Mouse (Mus musculus) v-Abl transformed pro-B cells (cell line): ENCODE results near the gene Osbpl11.
"Not testable (repeated sequence)": the region's sequence is repeated elsewhere in the genome, so short reads cannot be mapped to it uniquely, and the experiment has no call there.

Source experiments
- in situ Hi-C, 2 experiments: fragments of 400-800 bp; cut with MboI; formaldehyde crosslinking; loops; one replicate each; pipeline ENCODE4 v1.15.1; 2025; ENCODE audit not compliant: unreplicated experiment in 2 of 2

Osbpl11 gene

DNA sequence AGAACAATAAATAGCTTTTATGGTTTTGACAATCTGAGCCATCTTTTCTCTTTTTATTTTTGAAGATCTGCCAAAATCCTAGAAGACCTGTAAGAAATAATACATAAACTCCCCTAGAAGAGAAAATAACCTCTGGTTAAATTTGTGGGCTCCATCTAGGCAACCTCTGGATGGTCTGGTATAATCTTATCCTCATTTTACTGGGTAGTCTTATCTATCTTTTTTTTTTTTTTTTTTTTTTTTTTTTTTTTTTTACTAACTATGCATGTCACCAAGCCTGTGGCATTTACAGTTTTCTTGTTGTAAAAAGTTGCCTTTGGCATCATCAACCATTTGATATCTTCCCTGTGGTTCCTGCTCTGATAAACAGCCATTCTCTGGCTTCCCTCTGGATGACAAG is 10.2 kb upstream of the Osbpl11 start:
- in situ Hi-C loops = loop anchor here (25.0 kb wide), 2 partner anchors 788 to 938 kb away; partner anchors contain the start of gene Umps (in 1 of the 2)

DNA sequence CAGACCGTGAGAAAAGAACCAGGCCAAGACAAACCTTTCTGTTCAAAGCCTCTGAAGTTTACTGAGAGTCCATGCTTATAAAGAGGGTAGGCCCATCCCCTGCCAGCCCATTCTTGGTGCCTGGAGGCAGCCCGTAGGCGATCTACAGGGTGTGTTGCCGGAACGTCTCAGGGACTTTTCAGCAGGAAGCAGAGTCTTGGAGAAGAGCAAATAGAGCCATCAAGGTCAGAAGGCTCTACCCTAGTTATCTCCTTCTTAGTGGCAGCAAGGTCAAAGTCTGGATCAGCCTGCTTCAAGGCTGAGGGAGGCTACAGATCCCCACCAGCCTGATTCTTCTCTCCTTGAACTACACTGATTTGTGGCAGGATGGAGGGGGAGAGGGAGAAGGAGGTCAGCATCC is 8.0 kb upstream of the Osbpl11 start:
- in situ Hi-C loops = loop anchor here (25.0 kb wide), 2 partner anchors 785 to 935 kb away; partner anchors contain the start of gene Umps (in 1 of the 2)

DNA sequence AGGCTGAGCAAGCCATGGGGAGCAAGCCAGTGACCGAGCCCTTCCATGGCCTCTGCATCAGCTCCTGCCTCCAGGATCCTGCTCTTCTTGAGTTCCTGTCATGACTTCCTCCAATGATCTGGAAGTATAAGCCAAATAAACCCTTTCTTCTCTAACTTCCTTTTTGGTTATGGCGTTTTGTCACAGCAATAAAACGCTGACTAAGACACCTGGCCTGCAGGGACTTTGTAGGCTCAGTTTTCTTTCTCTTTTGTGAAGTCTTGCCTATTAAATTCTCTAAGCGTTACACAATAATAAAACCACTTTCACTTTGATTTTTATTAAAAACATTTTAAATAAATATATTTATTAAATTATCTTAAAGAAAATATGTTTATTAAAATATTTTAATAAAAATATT is 7.1 kb upstream of the Osbpl11 start:
- in situ Hi-C loops = loop anchor here (25.0 kb wide), 2 partner anchors 785 to 935 kb away; partner anchors contain the start of gene Umps (in 1 of the 2)

DNA sequence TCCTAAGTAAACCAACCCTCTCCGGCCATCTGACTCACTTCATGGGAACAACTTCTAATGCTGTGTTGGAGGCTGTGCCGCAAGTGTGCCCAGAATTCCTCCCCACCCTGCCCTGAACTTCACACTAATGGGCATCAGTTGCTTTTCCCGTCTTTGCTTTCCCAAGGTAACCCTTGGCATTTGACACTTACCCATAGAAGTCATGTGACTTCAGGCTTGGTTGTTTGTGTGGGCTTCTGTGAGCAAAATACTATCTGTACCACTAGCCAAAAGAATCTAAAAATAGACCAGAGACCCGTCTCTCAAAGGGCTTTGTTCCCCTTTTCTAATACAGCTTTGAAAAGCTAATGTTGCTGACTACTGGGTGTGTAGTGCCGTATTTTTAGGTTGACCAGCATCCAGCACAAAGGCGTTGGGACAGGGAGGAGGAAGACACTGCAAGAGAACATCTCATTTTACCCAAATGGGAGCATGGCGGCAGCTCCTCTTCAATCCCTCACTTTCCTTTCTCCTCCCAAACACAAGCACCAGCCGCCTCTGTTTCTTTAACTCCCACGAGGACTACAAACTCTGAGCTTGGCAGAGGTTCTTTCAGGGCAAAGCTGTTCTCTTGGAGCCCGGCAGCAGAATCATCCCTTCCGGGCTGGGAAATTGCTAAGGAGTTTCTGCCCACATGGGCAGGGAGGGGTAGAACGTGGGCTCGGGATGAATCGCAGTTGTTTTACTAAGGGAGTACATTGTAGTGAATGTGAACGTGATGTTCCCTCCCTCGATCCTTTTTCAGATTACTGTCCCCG is 6.4 kb upstream of the Osbpl11 start:
- in situ Hi-C loops = loop anchor here (25.0 kb wide), 2 partner anchors 784 to 934 kb away; partner anchors contain the start of gene Umps (in 1 of the 2)

DNA sequence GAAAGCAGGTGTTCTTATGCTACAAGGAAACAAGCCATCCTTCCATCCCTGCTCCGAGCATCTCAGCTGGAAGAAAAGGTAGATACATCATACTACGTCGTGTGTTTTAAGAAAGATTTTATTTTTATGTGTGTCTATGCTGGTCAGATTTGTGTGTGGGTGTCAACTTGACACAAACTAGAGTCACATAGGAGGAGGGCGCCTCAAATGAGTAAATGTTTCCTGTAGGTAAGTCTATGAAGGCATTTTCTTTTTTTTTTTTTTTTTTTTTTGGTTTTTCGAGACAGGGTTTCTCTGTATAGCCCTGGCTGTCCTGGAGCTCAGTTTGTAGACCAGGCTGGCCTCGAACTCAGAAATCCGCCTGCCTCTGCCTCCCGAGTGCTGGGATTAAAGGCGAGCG is 5.6 kb upstream of the Osbpl11 start:
- in situ Hi-C loops = loop anchor here (25.0 kb wide), 2 partner anchors 783 to 933 kb away; partner anchors contain the start of gene Umps (in 1 of the 2)

DNA sequence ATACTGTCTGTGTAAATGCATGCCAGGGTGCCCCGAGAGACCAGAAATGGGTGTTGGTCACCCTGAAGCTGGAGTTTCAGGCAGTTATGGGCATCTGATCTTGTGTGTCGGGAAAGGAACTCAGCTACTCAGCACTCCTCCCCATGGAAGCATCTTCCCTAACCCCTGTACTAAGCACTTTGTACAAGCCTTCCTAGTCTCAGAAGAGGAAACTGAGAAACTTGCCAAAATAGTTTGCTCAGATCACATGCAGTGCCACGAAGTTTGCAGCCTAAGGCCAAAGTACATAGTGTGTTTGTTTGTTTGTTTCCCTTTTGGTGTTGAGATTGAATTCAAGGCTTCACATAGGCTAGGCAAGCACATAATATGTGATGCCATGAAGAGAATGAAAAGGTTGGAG is 5.0 kb upstream of the Osbpl11 start:
- in situ Hi-C loops = loop anchor here (25.0 kb wide), 2 partner anchors 782 to 932 kb away; partner anchors contain the start of gene Umps (in 1 of the 2)

DNA sequence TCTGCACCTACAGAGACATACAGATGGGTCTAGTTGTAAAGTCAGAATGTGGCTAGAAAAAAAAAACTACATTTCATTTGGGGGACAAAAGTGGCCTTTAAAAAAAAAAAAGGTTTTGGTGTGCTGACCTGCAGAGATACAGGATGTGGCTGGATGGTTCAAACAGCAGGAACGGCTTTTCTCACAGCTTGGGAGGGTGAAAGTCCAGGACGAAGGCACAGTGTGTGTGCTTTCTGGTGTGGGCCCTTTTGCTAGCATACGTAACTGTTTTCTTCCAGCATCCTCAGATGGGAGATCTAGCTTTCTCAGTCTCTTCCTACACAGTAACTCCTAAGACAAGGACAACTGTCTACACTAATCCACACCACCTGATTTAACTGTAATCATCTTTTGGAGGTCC is 4.1 kb upstream of the Osbpl11 start:
- in situ Hi-C loops = loop anchor here (25.0 kb wide), 2 partner anchors 782 to 932 kb away; partner anchors contain the start of gene Umps (in 1 of the 2)

DNA sequence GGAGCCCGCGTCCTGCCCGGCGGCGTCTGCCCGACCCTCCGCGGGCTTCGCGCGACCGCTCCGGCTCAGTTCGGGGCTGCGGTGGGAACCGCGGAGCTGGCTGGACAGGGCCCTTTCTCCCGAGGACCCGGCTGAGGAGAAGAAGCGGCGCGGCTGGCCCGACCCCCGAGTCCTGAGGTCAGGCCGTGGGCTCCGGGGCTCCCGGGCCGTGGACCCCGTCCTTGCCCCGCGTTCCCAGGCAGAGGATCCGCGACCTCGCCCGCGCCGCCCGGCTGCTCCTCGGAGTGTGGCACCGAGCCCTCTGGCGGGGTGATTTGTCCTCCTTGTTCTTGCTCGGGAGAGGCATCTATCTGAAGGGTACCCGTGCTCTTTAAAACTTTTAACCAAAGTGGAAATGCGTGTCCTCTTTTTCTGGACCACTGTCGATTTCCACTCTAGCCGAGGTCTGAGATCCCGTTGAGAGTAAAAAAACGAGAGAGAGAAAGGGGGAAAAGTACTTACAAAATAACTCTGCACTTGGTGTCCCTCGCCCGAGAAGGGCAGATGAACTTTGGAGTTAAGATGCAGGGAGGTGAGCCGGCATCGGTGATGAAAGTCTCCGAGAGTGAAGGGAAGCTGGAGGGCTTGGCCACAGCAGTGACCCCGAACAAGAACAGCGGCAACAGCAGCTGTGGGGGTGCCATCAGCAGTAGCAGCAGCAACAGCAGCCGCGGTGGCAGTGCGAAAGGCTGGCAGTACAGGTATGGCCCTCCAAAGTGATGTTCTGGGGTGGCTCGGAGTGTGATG is 583 bp downstream of the Osbpl11 start:
- in situ Hi-C loops = loop anchor here (25.0 kb wide), 2 partner anchors 777 to 927 kb away; partner anchors contain the start of gene Umps (in 1 of the 2)

DNA sequence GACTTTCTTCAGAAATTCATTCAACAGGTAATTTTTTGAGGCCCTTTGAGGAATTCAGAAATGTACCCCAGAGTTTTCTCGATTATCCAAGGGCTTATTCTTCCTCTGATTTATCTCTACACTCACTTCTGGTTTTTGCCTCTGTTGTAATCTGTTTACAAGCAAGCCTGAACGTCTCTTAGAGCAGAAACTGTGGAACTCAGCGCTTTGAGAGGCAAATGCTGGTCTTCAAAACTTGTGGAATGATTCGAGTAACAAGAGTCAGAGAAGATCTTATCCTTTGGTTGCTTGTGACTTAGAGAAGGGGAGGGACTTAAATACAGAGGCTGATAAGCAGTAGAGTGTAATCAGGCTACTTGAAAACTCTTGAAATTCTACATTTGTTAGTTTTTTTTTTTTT is 1.3 kb downstream of the Osbpl11 start:
- in situ Hi-C loops = loop anchor here (25.0 kb wide), 2 partner anchors 776 to 926 kb away; partner anchors contain the start of gene Umps (in 1 of the 2)

DNA sequence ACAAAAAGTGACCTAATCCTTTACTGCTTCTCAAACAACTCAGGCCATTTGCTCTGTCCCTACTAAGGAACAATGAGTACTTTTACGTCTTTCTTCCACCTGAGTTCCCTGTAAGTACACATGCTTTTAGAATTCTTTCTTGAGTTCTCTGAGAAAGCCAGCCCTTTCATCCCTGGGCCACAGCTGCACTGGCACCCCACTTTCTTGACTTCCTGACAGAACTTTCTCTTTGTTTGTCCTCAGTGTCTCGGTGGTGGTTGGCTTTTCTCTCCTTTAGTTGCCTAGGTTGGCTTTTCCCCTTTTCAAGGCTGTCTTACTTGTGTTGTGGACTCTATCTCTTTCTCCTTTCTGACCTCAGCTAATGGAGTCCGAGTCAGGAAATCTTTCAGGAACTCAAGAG is 3.2 kb downstream of the Osbpl11 start:
- in situ Hi-C loops = loop anchor here (25.0 kb wide), 2 partner anchors 774 to 924 kb away; partner anchors contain the start of gene Umps (in 1 of the 2)

DNA sequence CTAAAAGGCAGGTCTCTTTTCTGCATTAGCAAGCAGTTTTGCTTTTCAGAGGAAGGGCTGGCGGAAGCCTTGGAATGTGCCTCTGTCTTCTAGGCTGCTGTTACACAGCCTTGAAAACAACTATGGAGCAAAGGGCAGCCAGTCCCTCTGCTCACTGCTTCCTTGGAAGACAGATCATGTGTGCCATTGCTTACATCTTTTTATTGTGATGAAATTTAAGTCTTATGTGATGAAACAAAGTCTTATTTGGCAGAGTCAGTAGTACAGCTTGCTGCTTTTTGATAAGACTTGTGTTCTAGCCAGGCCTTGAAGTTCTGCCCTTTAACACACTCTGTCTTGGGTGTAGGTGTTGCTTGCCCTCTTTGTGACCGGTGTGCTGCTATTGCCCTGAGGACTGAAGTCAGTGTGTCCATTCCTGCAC is 6.8 kb downstream of the Osbpl11 start:
- in situ Hi-C loops = loop anchor here (5.0 to 25.0 kb wide), 5 partner anchors 556 to 923 kb away; partner anchors contain the start of gene Umps (in 1 of the 2)

DNA sequence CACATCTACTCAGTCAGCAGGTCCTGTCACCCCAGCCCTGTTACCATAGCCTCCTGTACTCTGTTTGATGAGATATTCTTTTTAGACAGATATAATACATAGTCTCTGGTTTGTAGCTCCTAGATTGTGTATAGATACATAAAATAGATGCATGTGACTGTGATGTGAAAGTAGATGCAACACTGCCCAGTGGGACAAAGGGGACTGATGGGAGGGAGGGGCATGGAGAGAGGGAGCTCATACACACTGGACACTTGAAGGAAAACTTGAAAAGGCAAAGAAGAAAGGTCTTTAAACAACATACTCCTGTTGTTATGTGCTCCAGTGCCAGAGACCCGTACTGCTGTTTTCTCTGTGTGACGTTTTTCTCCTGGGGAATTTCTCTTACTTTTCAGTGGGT is 7.4 kb downstream of the Osbpl11 start:
- in situ Hi-C loops = loop anchor here (5.0 to 25.0 kb wide), 5 partner anchors 555 to 923 kb away; partner anchors contain the start of gene Umps (in 1 of the 2)

DNA sequence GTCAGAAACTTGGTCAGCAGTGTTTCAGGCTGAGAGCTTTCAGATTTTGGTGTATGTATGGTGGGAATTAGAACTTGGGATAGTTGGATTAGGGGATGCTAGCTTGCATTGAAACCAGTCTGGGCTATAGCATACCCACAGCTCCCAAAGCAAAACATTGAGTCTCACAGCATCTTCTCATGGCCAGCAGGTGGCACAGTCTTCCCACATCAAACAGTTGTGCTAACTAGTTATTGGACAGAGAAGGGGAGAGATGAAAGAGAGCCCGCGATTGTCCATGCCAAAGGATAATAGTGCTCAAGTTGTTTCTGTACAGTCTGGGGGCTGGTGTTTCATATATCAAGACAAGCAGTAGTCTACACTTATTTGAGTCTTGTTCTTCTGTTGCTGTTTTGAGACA is 8.8 kb downstream of the Osbpl11 start:
- in situ Hi-C loops = loop anchor here (5.0 to 25.0 kb wide), 5 partner anchors 554 to 921 kb away; partner anchors contain the start of gene Umps (in 1 of the 2)

DNA sequence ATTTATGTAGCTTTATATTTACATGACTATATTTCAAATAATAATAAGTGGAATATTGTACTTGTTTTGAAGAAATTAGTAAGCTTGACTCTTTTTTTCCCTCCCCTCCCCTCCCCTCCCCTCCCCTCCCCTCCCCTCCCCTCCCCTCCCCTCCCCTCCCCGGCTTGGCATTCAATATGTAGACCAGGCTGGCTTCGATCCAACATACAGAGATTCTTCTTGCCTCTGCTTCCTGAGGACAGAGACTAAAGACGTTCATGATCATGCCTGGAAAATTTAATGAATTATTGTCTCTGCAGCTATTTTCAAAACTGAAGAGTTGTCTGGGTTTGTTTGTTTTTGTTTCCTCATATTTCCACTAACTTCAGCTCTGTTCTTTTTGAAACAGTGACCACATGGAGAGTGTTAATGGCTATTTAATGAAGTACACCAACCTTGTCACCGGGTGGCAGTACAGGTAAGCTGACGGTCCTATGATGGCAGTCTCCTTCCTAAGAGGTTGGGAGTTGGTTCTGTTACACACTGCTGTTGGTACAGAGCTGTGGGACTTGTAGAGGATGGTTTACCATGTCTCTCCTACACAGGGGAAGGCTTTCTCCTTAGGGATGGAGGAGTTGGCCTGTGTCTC is 10.9 kb downstream of the Osbpl11 start:
- in situ Hi-C loops = loop anchor here (5.0 to 25.0 kb wide), 4 partner anchors 547 to 919 kb away; partner anchors contain the start of gene Umps (in 1 of the 2)

DNA sequence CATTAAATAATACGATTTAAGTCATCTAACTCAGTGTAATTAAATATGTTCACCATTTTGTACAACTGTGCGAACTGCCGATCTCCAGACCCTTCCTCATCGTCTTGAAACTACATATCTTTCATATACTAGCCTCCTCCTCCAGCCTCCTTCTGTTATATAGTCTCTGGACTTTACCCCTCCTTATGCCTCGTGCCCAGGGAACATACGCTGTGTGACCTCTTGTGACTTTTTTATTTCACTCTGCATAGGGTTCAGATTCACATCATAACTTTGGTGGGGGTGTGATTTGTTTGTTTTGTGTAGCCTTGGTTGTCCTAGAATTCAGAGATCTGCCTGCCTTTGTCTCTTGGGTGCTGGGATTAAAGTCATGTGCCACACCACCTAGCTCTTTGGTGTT is 11.7 kb downstream of the Osbpl11 start:
- in situ Hi-C loops = loop anchor here (5.0 to 25.0 kb wide), 4 partner anchors 546 to 918 kb away; partner anchors contain the start of gene Umps (in 1 of the 2)

DNA sequence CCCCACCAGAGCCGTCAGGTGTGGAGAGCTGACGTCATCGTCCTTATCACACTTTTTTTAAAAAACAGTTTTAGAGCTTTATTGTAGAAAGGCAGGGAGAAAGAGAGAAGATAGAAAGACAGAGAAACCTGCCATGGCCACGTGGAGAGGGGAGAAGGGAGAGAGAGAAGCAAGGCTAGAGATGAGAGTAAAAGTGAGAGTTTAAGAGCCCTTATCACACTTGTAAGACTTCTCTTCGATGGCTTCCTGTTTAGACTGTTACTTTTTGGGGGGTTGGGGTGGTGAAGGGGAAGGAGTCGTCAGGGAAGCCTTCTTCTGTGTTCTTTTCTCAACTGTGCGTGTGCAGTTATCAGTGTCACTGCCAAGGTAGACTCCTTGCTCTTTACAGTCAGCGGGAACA is 15.7 kb downstream of the Osbpl11 start:
- in situ Hi-C loops = no loop called here

DNA sequence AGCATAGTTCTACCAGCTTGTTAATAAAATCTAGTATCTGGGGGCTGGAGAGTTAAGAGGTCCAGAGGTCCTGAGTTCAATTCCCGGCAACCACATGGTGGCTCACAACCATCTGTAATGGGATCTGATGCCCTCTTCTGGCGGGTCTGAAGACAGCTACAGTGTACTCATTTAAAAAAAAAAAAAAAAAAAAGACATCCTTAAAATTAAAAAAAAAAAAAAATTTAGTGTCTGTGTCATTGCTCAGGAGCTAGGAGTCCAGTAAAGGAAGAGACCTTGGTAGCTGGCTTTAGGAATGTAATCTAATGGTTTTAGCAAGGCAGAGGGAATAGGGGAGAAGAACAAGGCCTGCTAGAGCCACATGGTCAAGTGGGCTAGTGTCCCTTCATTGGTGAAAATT is 25.9 kb downstream of the Osbpl11 start:
- in situ Hi-C loops = no loop called here

DNA sequence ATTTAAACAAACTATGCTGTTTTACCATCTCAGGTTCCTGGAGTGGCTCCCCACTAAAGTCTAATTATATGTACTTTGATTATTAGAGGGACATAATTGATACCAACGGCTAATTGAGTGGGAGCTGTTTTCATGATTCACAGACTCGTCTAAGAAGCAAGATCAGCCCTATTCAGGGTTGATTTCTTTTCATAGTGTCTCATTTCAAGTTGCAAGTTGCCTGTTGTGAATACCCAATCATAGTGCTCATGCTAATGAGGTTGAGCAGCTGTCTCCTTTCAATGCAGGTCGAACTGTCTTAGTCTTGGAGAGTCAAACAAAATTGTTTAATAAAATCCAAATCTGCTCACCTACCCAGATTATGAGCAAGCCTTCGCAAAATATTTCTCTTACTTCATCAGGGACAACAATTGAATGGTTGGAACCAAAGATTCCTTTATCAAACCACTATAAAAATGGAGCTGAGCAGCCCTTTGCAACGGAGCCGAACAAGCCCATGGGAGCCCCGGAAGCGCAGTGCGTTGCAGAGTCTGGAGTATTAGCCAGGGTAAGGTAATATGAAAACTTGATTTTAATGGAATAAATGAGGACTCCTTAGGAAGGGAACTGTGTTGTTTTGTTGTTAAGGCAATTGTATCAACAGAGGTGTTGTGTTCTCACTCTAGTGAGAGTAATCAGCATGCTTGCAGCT is 31.6 kb downstream of the Osbpl11 start:
- in situ Hi-C loops = no loop called here

DNA sequence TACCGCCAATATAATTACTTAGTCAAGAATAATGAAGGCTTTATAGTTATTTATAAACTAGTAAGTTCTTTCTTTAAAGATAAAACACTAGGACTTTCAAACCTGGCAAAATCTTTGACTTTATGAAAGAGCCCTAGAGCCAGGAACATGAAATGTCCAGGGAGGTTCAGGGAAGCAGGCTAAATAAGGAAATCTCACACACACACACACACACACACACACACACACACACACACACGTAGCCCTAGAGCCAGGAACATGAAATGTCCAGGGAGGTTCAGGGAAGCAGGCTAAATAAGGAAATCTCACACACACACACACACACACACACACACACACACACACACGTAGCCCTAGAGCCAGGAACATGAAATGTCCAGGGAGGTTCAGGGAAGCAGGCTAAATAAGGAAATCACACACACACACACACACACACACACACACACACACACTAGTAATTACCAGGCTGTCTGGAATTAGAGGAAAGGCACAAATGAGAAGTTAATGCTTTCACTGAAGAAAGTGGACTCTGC is 32.7 kb downstream of the Osbpl11 start:
- in situ Hi-C loops = not testable (repeated sequence)
